Mouse (Mus musculus) testis, postnatal 10 days (tissue): Measurements from ENCODE around the gene Dnm3.
"Not testable (repeated sequence)": the region's sequence is repeated elsewhere in the genome, so short reads cannot be mapped to it uniquely, and the experiment has no call there.

Source experiments
- DNase-seq: peaks from one replicate; pipeline ENCODE4 v3.0.0; 2021; ENCODE audit warnings: low spot score

Gene Dnm3

DNA sequence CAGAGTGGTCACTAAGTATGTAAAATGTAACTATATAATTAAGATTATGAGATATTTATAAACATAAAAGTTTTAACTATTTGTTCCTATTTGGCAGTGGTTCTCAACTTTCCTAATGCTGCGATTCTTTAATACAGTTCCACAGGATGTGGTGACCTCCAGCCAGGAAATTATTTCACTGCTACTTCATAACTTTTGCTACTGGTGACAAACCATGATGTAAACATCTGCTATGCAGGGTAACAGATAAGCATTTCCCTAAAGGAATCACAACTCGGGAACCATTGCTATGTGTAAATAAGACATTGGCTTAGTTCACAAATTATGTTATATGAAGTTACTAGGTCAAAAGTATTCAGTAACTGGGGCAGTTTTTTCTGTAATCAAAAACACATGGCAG is 48.9 kb downstream of the Dnm3 start:
- no peak for DNase-seq

DNA sequence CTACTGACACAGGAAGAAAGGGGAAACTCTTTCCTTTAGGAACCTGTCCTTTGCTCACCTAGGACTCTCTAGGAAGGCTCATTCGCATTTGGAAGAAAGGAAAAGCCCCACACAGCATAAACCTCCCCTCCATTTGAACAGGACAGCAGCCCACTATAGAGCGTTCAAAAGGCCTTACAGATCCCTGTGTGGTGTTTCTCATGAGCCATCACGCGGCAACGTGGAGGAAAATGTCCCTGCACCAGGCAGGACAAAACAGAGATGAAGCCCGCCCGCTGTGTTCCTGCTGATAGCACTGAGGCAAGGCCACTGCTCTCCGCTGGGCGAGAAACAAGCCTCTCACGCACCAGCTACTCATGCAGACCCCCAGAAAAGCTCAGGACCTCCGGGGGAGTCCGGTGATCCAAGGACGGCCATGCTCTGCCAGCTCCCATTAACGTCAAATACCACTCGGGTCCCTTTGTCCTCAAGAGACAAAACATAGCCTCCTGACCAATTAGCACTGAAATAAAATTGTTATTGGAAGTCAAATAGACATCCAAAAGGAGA is 51.8 kb downstream of the Dnm3 start:
- DNase-seq: no peak

DNA sequence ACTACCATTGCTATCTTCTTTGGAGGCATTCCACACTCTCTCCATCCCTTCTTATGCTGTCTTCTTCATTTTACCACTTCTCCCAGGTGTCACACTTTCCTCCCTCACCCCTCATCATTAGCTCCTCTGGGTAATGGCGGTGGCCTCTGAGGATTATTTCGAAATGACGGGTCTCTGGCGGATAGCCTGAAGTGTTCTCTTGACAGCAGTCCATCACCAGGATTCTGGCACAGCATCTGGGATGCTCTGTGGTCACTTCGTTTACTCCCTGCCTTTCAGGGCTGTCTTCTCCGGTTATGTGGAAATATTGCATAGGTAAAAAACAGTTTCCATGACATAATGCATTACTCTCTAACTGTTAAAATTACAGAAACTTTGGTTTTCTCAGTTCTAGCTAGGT is 55.0 kb downstream of the Dnm3 start:
- DNase-seq: no peak

DNA sequence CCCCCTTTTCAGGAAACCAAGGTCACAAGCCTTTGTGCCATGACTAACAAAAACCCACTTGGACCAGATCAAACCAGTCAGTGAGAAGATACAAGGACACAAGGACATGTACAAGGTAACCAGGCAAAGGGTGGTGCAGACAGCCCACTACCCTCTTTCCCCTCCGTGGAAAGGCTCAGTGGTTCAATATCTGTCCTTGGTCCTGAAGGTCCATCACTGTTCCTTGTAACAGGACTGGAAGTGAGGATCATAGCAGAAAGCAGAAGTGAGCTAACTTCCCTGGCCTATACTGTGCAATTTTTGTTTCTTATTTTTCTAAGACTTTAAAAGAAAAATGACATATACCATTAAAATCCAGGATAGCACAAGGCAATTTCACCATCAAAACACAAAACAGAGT is 64.0 kb downstream of the Dnm3 start:
- DNase-seq: no peak

DNA sequence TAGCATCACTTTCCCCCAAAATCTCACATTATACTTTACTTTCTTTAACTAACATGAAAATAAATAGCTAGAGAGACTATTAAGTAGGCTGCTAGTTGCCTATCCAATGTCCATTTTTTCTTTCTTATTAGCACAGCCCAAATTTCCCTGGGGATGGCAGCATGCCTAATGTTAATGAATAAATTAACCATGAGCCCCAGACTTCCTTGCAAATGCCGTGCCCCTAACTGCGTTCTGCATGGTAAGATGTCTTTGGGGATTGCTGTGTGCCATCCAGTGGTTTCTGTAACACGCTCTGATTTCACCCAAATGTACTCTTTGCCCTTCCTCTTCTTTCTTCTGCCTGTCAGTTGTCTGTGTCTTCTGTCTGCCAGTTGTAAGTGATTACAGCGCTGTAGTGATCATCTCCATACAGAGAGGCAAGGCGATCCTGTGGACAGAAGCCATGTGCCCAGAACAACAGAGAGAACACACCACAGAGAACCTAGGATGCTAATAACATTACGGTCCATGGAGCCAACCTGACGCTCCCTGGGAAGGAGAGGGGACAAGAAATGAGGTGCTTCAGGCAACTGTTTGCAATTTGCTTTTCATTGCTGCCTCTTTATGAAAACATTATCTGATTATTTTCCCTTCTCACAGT is 64.9 kb downstream of the Dnm3 start:
- DNase-seq: no peak

DNA sequence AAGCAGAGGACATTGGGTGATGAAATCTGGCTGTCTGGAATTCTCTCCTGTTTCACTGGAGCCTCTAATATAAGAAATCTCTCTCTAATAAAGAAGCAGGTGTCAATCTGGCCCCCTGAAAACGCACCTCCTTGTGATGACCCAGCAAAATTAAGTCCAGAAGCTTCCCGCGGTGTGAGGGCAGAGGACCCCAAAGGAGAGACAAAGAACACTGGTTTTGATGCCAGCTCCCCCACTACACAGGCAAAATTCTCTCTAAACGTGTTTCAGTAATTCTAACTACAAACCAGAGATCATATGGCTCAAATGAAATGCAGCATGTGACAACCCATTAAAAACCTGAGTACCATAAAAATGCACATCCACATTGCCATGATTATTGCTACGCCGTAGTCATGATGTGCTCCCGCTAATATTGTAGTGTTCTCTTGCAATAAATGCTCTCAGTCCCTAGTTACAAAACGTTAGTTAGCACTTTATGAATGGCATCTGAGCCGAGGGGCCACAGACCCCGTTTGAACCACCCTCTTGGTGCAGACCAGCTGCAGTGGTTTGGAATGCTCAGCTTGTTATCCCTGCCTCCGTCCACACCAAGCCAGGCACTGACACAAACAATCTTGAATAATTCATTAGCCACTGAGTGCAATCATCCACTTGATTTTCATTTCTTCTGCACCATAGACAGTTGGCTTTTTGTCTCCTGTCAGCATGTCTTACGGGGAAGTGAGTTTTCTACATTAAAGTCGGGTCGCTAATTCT is 67.4 kb downstream of the Dnm3 start:
- DNase-seq: no peak

DNA sequence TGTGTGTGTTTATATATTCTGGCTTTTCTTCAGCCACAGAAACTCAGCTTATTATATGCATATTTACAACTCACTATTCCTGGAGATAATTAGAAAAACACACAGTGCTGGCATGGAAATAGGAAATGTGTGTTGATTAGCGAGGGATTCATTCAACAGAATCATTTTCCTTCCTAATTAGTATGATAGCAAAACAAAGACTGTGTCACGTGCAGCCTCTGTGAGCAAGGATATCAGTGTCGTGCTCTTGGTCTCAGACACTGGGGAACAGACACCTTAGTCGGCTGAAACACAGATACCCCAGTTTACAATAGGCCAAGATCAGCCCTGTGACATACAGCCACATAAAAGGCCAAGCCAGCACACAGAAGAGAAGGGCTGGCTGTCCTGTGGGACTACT is 83.3 kb downstream of the Dnm3 start:
- DNase-seq: no peak

DNA sequence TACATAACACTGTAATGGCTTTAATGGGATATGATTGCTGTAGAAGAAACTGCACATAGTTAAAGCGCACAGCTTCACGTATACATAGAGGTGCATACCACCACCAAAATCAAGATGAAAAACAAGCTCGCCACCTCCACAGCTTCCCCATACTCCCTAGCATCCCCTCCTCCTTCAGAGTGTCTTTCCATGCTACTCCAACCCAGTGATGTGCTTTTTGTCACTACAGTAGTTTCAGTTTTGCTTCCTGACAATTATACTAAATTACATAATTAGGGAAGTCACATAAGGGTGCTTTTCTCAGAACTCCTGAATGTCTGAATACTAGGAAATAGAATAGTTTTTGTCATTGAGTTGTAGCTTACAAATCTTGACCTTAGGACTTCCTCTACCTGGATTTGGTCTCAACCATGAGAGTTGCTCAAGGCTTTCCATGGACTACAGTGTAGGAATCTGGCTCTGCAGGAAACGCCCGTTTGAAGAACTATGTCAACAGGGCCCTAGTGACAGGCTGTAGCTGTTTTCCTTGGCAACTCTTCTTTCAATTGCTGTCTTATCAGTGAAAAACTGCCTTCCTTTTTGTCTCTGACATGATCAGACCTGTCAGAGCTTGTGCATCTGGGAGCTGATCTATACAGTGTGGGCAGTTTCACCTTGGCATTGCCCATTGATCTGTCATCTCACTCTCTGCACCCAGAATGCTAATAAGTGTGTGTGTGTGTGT is 89.2 kb downstream of the Dnm3 start:
- no peak for DNase-seq

DNA sequence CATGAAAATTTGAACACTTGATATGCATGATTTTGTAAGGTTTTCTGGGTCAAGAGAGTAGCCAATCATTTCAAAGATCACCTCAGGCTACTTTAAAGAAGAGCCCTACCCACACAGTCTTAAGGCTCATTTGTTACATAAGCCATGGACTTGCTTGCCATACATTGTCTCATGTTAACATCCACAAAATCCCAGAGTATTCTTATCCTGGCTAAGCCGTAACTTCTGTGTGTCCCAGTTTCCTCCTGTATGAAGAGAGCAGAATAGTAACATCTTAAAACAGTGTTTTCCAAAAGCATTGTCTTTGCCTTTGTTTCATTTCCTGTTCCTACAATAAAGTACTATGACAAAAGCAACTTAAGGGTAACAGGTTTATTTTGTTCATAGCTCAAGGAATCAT is 104.8 kb downstream of the Dnm3 start:
- DNase-seq: not testable (repeated sequence)

DNA sequence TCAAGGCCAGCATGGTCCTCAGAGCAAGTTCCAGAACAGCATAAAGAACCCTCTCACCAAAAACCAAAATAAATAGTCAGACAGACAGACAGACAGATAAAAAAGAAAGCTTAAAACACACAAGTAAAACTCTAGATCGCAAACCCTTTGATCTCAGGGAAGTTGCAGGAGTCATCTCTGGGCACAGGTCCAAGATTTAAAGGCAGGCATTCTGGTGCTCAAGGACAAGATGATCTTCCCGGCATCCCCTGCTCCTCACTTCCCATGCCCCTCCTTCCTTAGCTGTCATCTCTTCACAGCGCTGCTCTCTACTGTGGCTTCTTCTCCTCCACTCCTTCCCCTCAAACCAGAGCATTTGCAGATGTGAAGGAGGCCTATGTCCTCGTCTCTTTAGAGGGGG is 108.1 kb downstream of the Dnm3 start:
- no peak for DNase-seq

DNA sequence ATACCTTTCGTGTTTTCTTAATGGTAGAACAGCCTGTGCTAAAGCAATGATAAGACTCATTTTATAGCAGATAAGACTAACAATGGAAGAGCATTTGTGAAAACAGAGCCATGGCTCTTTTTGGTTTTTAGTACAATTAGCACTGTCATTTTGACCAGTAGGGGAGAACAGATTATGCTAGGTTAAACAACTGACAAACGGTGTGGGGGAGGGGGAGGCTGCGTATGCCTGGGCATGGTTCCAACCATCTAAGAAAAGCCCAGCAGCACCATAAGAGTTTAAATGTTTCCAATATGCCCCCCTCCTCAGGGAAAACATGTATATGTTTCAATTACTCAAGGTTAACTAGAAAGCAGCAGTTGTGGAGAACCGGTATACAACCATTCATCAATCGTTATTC is 115.9 kb downstream of the Dnm3 start:
- DNase-seq: peak; percentile 79

DNA sequence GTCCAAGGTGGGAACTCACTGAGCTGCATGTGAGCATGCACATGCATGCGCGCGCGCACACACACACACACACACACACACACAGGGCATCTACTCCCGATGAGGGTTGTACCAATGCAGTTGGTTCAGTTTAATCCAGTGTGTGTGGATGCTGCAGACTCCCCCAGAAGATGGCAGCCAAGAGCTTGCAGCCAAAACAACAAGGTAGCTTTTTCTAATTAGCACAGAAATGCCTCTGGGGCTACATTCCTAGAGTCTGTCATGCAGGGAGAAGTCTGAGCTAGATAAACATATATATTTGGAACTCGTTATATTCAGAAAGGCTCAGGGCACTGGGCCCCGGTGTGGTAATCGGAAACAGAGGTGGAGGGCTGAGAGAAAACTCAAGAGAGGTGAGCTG is 118.6 kb downstream of the Dnm3 start:
- DNase-seq: peak; percentile 72

DNA sequence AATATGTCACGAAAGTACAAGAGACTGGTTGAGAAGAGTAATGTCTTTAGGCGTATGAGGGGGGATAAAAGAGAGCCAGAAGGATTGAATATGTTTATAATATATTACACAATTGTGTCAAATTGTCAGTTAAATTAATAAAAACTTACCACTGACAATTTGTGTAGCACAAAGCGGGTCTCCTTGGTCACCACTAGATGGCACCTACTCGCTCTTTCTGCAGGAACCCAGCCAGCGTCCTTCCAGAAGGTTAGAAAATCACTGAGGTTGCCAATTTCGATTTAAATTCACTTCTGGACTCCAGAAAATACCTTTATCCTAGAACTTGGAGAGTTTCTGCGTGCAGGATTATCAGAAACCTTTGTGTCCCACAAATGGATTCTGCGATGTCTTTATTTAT is 119.8 kb downstream of the Dnm3 start:
- DNase-seq: no peak

DNA sequence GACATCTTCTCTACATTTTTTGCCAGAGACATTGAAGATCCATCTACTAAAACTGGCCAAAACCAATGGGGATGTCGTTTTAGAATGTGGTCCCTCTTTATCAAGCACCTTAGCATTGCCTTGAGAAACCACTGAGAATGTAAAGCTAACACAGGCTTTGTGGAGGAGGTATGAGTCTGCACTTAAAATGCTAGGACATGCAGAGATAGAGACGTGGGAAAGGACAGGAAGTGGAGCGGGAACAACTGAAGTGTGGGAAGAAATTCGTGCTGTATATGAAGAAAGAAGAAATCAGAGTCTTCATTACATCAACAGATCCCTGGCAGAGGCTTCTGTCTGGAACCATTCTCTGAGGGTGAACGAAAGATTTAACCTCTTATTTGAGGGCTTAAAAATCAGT is 121.4 kb downstream of the Dnm3 start:
- DNase-seq: no peak

DNA sequence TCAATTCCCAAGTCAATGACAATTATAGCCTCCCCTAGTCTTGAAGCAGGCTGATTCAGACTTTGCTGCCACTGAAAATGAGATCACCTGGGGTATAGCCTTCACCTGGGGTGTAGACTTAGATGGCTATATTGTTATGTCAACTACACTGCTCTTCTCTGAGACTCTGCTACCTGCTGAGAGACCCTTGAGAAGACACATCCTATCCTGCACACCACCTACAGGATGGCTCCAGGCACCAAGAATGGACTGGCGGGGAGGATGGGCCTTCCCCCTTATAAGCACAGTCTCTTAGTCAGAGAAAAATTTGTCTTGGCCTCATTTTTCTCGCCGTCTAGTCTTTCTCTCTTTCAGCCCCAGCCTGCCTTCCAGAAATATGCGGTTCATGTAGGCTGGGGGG is 123.1 kb downstream of the Dnm3 start:
- no peak for DNase-seq

DNA sequence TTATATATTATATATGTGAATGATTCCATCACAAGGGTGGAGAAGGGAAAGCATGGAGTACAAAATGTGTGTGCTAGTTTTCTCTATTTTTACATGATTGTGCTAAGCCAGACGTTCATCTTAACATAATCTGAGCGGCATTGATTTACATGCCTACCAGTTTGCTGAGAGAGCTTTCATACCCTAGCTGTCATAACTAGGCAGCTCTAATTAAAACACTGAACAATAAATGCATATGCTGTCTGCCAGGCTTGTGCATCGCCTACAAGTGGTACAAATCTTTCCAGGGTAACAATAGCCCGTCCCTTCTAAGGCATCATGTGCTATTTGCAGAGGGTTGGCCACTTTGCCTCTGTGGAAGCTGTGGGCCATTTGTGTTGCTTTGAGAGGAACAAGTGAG is 124.0 kb downstream of the Dnm3 start:
- DNase-seq: no peak

DNA sequence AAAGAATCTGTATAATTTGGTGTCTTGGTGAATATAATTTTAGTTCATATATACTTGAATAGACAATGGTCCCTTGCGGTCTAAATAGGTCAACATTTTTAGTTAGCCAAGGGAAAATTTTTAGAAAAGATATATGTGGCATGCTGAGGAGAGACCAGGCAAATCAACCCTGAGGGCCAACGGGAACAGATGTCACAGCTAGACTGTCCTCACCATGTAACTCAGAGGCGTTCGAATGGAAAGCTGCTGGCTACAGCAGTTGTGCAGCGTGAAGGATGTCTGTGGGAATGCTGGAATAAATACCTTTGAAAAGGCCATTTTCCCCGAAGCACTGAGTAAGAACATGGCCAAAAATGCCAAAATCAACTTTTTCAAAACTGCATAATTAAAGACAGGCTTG is 128.5 kb downstream of the Dnm3 start:
- DNase-seq: no peak

DNA sequence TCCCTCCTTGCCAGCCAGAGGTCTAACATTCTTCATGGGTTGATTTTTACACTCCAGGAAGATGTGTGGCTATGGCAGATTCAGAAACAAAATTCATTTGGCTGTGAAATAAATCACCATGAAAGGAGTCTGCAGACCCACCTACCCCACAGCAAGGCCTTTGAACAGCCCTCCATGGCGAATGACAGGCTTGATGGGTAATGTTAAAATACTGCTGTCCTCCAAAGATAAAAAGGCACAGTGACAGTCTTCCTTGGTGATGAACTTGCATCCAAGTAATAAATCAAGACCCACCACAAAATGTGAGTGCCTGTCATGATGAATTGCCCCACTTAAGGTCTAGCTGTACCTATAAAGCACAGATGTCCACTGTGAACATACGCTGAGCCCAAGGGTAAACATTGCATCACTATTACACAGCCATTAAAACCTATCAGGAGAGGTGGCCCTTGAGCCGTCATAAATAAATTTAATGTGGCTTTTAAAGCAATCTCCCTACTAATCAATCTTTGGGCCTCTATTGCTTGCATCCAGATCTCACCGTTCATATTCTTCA is 131.3 kb downstream of the Dnm3 start:
- no peak for DNase-seq

DNA sequence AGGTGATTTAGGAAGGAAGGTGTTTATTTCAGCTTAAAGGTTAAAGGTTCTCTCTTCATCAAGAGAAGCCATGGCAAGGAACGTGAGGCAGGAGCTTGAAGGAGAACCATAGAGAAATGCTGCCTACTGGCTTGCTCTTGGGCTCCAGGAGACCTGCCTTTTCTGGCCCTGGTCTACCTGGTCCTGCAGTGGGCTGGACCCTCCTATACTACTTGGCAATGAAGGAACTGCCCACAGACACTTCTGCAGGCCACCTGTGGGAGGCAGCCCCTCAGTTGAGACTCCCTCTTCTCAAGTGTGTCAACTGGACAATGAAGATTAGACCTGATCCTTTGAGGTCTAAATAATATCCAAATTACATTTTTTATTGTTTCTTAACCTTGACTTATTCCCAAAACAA is 140.7 kb downstream of the Dnm3 start:
- DNase-seq: no peak

DNA sequence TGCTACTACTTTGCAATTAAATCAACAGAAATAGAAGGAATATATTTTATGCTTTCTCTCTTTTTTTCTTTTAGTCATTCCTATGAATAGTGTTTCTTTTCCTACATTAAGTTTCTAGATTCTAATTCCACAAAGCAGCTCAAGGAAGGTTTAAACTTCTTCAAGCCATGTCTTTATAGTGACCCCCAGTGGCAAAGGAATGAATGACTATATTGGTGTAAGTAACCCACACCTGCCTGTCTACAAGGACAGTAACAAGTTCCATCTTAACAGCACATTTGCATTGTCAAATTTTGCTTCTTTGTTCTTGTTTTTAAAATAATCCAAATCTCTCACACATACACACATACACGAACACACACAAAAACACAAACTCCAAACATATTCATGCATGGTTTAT is 141.2 kb downstream of the Dnm3 start:
- DNase-seq: no peak

DNA sequence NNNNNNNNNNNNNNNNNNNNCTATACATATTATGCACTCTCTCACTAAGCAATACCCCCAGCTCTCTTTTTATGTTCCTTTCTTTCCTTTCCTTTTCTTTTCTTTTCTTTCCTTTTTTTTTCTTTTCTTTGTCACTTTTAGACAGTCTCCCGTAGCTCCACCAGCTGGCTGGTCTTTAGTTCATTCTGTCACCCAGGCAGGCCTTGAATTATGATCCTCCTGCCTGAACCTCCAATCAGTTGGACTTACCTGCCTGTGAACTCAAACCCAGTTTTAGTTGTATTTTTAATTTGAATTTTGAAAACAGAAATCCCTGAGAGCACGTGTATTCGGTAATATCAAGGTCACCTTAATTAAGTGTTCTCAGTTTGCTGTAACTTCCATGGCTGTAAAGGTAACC is 141.6 kb downstream of the Dnm3 start:
- no peak for DNase-seq

DNA sequence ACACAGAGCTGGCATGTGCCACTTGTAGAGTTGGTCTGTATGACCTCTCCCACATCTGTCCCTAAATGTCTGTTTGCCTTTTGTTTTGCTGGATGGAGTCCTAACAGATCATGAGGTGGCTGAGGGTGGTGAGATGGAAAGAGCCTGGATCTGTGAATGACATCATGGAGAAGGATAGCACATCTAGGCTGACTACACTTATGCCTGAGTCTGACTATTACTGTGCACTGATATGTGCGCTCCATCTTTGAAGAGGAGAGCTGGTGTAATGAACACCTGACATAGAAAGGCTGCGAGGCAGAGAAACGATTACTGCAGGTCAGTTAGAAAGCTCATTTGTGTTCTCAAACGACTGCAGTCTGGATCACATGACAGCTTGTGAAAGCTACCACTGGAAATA is 149.2 kb downstream of the Dnm3 start:
- no peak for DNase-seq

DNA sequence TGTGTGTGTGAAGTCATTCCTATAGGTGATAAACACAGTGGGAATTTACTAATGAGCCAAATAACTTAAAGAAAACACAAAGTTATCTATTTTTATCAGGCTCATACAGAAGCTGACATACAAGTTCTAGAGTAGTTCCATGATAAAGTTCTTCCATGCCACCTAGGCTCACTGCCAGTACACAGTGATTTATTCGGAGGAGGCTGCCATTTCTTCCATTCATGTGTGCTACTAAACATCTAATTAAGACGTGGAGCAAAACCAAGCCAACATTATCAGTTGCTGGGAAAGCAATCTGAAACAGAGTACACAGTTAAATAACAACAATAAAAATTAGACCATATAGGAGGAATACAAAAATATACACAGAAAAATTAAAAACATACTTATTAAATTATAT is 150.2 kb downstream of the Dnm3 start:
- DNase-seq: no peak
